Comparison of ENCODE assay signal across 31 mouse cellular contexts in genomic region chr7:78796624-78797023, GRCm38 (mm10). TPM values are rescaled to one million over a fixed set of nuclear protein-coding genes. Genes with fewer than 3 reads are reported as not detected.
A peak's percentile ranks its signal among the peaks of the same experiment; 100 is the strongest.
DNase-seq lines count a peak whose midpoint lies in the region; ATAC-seq and TF ChIP-seq lines count a peak whose summit lies in the region.
"Had no signal": no experiment of that assay in that cellular context is flagged by ENCODE, and none has a peak within 500 bp of the region (broad histone marks: within the 10 kb centered on the region; RNA-seq: fewer than 3 reads in every experiment).

No protein-coding gene starts in this region.

- no peak for DNase-seq in forebrain, embryonic 11.5 days (ENCODE audit: low spot score)
- peak; percentile 35 for DNase-seq in left cerebral cortex, adult 11 months (ENCODE audit: low spot score)
- DNase-seq in left cerebral cortex, postnatal 4 days = no peak
- no peak for DNase-seq in liver, embryonic 11.5 days (ENCODE audit: low spot score)
- no peak for DNase-seq in cerebellum, adult 2 months
- DNase-seq: adrenal gland, postnatal 25 days; cerebellum, adult 9-10 months; cerebellum, postnatal 36 days; gastrocnemius, postnatal 25 days; heart, adult 11 months; kidney, adult 18-20 months; kidney, postnatal 25 days; lung, adult 2 months; lung, postnatal 10 days; right cerebral cortex, postnatal 4 days; thymus, adult 2 months had no signal

- H3K27ac ChIP-seq in forebrain, embryonic 16.5 days (ENCODE audit: low read length) = peak overlapping the region; percentile 93
- H3K27ac ChIP-seq in forebrain, embryonic 11.5 days (ENCODE audit: low read depth, low read length) = no peak overlapping the region
- peak overlapping the region; percentile 25; the same call in 1 of the 2 replicates for H3K27ac ChIP-seq in liver, embryonic 15.5 days (replicated peaks)
- H3K27ac ChIP-seq in liver, embryonic 11.5 days (ENCODE audit: low read depth, low read length) = no peak overlapping the region
- no peak overlapping the region for H3K27ac ChIP-seq in cerebellum, adult 2 months (ENCODE audit: insufficient read depth, low read length)
- H3K27ac ChIP-seq: heart, embryonic 10.5 days; heart, embryonic 15.5 days; kidney, embryonic 15.5 days; limb, embryonic 10.5 days; limb, embryonic 15.5 days; macrophage; midbrain, embryonic 13.5 days; stomach, postnatal 0 days had no signal

- no peaks in the 10 kb centered on the region for H3K27me3 ChIP-seq in forebrain, embryonic 16.5 days (replicated peaks; ENCODE audit: control insufficient read depth, insufficient read depth, low read length)
- H3K27me3 ChIP-seq in forebrain, embryonic 11.5 days (ENCODE audit: control insufficient read depth, insufficient read depth, low read length) = no peaks in the 10 kb centered on the region
- no peaks in the 10 kb centered on the region for H3K27me3 ChIP-seq in liver, embryonic 15.5 days
- H3K27me3 ChIP-seq in liver, embryonic 11.5 days (replicated peaks; ENCODE audit: control insufficient read depth, insufficient read depth, low read length) = no peaks in the 10 kb centered on the region
- H3K27me3 ChIP-seq in cerebellum, adult 2 months (ENCODE audit: control insufficient read depth, insufficient read depth, low read length) = no peaks in the 10 kb centered on the region
- H3K27me3 ChIP-seq: kidney, embryonic 15.5 days; limb, embryonic 15.5 days; neural tube, embryonic 13.5 days had no signal

- intact Hi-C loops in left cerebral cortex, postnatal 4 days (cut with DNase I) = no loop called here

- TF ChIP-seq POLR2A in cerebellum, adult 2 months (IDR thresholded peaks at IDR 0.05; ENCODE audit: borderline replicate concordance, insufficient read depth, low read length) = no peak

- no peak overlapping the region for H3K4me3 ChIP-seq in forebrain, embryonic 16.5 days (replicated peaks; ENCODE audit: low read length)
- H3K4me3 ChIP-seq in forebrain, embryonic 11.5 days (ENCODE audit: low read depth, low read length) = no peak overlapping the region
- no peak overlapping the region for H3K4me3 ChIP-seq in liver, embryonic 15.5 days (replicated peaks)
- H3K4me3 ChIP-seq in liver, embryonic 11.5 days (ENCODE audit: low read depth, low read length) = no peak overlapping the region
- no peak overlapping the region for H3K4me3 ChIP-seq in cerebellum, adult 2 months (replicated peaks; ENCODE audit: insufficient read depth, low read depth, low read length)
- H3K4me3 ChIP-seq: heart, embryonic 10.5 days; heart, embryonic 15.5 days; kidney, embryonic 15.5 days; layer of hippocampus, adult 2 months; limb, embryonic 10.5 days; limb, embryonic 15.5 days; midbrain, embryonic 13.5 days; neural tube, embryonic 13.5 days had no signal

- H3K36me3 ChIP-seq in forebrain, embryonic 16.5 days (ENCODE audit: control insufficient read depth, insufficient read depth) = 0 out of 2 replicates have a peak, but pooled peaks cover 4% of the 10 kb centered on the region
- H3K36me3 ChIP-seq in forebrain, embryonic 11.5 days (ENCODE audit: control insufficient read depth, insufficient read depth, low read length) = no peaks in the 10 kb centered on the region; the same call in 1 of the 2 replicates
- peaks cover 12% of the 10 kb centered on the region for H3K36me3 ChIP-seq in liver, embryonic 15.5 days (replicated peaks)
- H3K36me3 ChIP-seq in liver, embryonic 11.5 days (ENCODE audit: control insufficient read depth, insufficient read depth, low read length) = no peaks in the 10 kb centered on the region

- TF ChIP-seq CTCF in cerebellum, adult 2 months (IDR thresholded peaks at IDR 0.05; ENCODE audit: borderline replicate concordance, insufficient read depth, low read depth, low read length) = no peak

- no peaks in the 10 kb centered on the region for H3K9me3 ChIP-seq in forebrain, embryonic 16.5 days (ENCODE audit: control insufficient read depth, low read length)
- no peaks in the 10 kb centered on the region for H3K9me3 ChIP-seq in forebrain, embryonic 11.5 days (ENCODE audit: control insufficient read depth, low read length)
- H3K9me3 ChIP-seq in liver, embryonic 15.5 days (replicated peaks) = no peaks in the 10 kb centered on the region
- H3K9me3 ChIP-seq in liver, embryonic 11.5 days (ENCODE audit: control insufficient read depth, low read length) = no peaks in the 10 kb centered on the region
- H3K9me3 ChIP-seq: heart, embryonic 10.5 days; heart, embryonic 15.5 days; kidney, embryonic 15.5 days; limb, embryonic 10.5 days; limb, embryonic 15.5 days; midbrain, embryonic 13.5 days; neural tube, embryonic 13.5 days had no signal

- no peak overlapping the region for H3K9ac ChIP-seq in forebrain, embryonic 16.5 days (replicated peaks; ENCODE audit: low read depth, low read length)
- H3K9ac ChIP-seq in forebrain, embryonic 11.5 days (ENCODE audit: low read length) = no peak overlapping the region
- H3K9ac ChIP-seq in liver, embryonic 15.5 days = no peak overlapping the region
- H3K9ac ChIP-seq in liver, embryonic 11.5 days (ENCODE audit: low read depth, low read length) = no peak overlapping the region
- H3K9ac ChIP-seq: heart, embryonic 15.5 days; kidney, embryonic 15.5 days; limb, embryonic 15.5 days; midbrain, embryonic 13.5 days; neural tube, embryonic 13.5 days had no signal

- 68% methylated on average over 3 of the region's 3 CpGs for WGBS in forebrain, embryonic 16.5 days
- WGBS in forebrain, embryonic 11.5 days = 90% methylated on average over 3 of the region's 3 CpGs
- 62% methylated on average over 3 of the region's 3 CpGs for WGBS in liver, embryonic 15.5 days (ENCODE audit: insufficient replicate concordance)
- WGBS in liver, embryonic 11.5 days = 91% methylated on average over 3 of the region's 3 CpGs
- 80% methylated on average over 3 of the region's 3 CpGs for WGBS in cerebellum, adult 2 months

- H3K4me1 ChIP-seq in forebrain, embryonic 16.5 days (replicated peaks; ENCODE audit: control insufficient read depth, insufficient read depth, low read length) = peaks cover 23% of the 10 kb centered on the region
- no peaks in the 10 kb centered on the region for H3K4me1 ChIP-seq in forebrain, embryonic 11.5 days (replicated peaks; ENCODE audit: control insufficient read depth, insufficient read depth, low read length)
- H3K4me1 ChIP-seq in liver, embryonic 15.5 days (replicated peaks) = peaks cover 77% of the 10 kb centered on the region
- H3K4me1 ChIP-seq in liver, embryonic 11.5 days (replicated peaks; ENCODE audit: control insufficient read depth, insufficient read depth, low read length) = peaks cover 30% of the 10 kb centered on the region
- peaks cover 6% of the 10 kb centered on the region; the same call in 1 of the 2 replicates for H3K4me1 ChIP-seq in cerebellum, adult 2 months (ENCODE audit: control insufficient read depth, insufficient read depth, low read length)
- H3K4me1 ChIP-seq: kidney, embryonic 15.5 days; limb, embryonic 10.5 days had no signal

- ATAC-seq in forebrain, embryonic 16.5 days = no peak
- ATAC-seq in forebrain, embryonic 11.5 days (replicated peaks; ENCODE audit: low FRiP score) = no peak
- ATAC-seq in liver, embryonic 15.5 days (ENCODE audit: insufficient read depth) = no peak
- ATAC-seq in liver, embryonic 11.5 days (replicated peaks; ENCODE audit: low FRiP score) = no peak
- ATAC-seq: CD4-positive, CD25-positive, alpha-beta regulatory T cell, adult 4 months; hindbrain, embryonic 16.5 days; midbrain, embryonic 13.5 days had no signal

- no peak overlapping the region for H3K4me2 ChIP-seq in forebrain, embryonic 16.5 days (ENCODE audit: low read length)
- H3K4me2 ChIP-seq in forebrain, embryonic 11.5 days (ENCODE audit: low read depth, low read length, severe bottlenecking) = no peak overlapping the region
- H3K4me2 ChIP-seq in liver, embryonic 15.5 days = no peak overlapping the region
- no peak overlapping the region for H3K4me2 ChIP-seq in liver, embryonic 11.5 days
- H3K4me2 ChIP-seq: heart, embryonic 15.5 days; kidney, embryonic 15.5 days; limb, embryonic 15.5 days; midbrain, embryonic 13.5 days; neural tube, embryonic 13.5 days had no signal

RNA-seq across cellular contexts. Expression of gene Mrpl46, which starts 13.3 kb away (rescaled TPM):
- polyA plus RNA-seq in forebrain, embryonic 16.5 days (2015; fragmentation: Nextera tagmentation; extraction: Ambion mirVana) = 51.9 and 52.9 TPM in 2 replicates
- 70.5 and 73.0 TPM in 2 replicates for polyA plus RNA-seq in forebrain, embryonic 11.5 days (2014; fragmentation: Nextera tagmentation; extraction: Ambion mirVana)
- total RNA-seq in left cerebral cortex, postnatal 4 days (2021) = 10 to 100 TPM; 23.2 to 24.6 TPM
- 39.5 and 40.5 TPM in 2 replicates for polyA plus RNA-seq in liver, embryonic 15.5 days (2015; fragmentation: Nextera tagmentation; extraction: Ambion mirVana)
- 91.9 and 95.8 TPM in 2 replicates for polyA plus RNA-seq in liver, embryonic 11.5 days (2014; fragmentation: Nextera tagmentation; extraction: Ambion mirVana)
- polyA plus RNA-seq in cerebellum, adult 2 months (2012; rRNA removed) = 46.4 and 48.3 TPM in 2 replicates

RNA-seq across cellular contexts. Expression of gene Mrps11, which starts 13.7 kb away (rescaled TPM):
- 72.7 and 73.7 TPM in 2 replicates for polyA plus RNA-seq in forebrain, embryonic 16.5 days (2015; fragmentation: Nextera tagmentation; extraction: Ambion mirVana)
- polyA plus RNA-seq in forebrain, embryonic 11.5 days (2014; fragmentation: Nextera tagmentation; extraction: Ambion mirVana) = 81.4 and 85.2 TPM in 2 replicates
- total RNA-seq in left cerebral cortex, postnatal 4 days (2021) = 10 to 100 TPM; 37.5 to 40.2 TPM
- 39.0 and 39.2 TPM in 2 replicates for polyA plus RNA-seq in liver, embryonic 15.5 days (2015; fragmentation: Nextera tagmentation; extraction: Ambion mirVana)
- polyA plus RNA-seq in liver, embryonic 11.5 days (2014; fragmentation: Nextera tagmentation; extraction: Ambion mirVana) = 89.2 and 92.4 TPM in 2 replicates
- polyA plus RNA-seq in cerebellum, adult 2 months (2012; rRNA removed) = 79.1 and 83.0 TPM in 2 replicates

RNA-seq across cellular contexts. Expression of gene Det1, which starts 50.4 kb away (rescaled TPM):
- 16.3 and 17.5 TPM in 2 replicates for polyA plus RNA-seq in forebrain, embryonic 16.5 days (2015; fragmentation: Nextera tagmentation; extraction: Ambion mirVana)
- polyA plus RNA-seq in forebrain, embryonic 11.5 days (2014; fragmentation: Nextera tagmentation; extraction: Ambion mirVana) = 24.3 and 24.8 TPM in 2 replicates
- 1 to 10 TPM; 8.2 to 8.4 TPM for total RNA-seq in left cerebral cortex, postnatal 4 days (2021)
- 6.8 TPM in 2 replicates for polyA plus RNA-seq in liver, embryonic 15.5 days (2015; fragmentation: Nextera tagmentation; extraction: Ambion mirVana)
- polyA plus RNA-seq in liver, embryonic 11.5 days (2014; fragmentation: Nextera tagmentation; extraction: Ambion mirVana) = 19.7 and 22.4 TPM in 2 replicates
- 8.5 and 9.7 TPM in 2 replicates for polyA plus RNA-seq in cerebellum, adult 2 months (2012; rRNA removed)

RNA-seq across cellular contexts. Expression of gene Ntrk3, which starts 58.8 kb away (rescaled TPM):
- polyA plus RNA-seq in forebrain, embryonic 16.5 days (2015; fragmentation: Nextera tagmentation; extraction: Ambion mirVana) = 36.0 and 37.4 TPM in 2 replicates
- 6.4 and 7.3 TPM in 2 replicates for polyA plus RNA-seq in forebrain, embryonic 11.5 days (2014; fragmentation: Nextera tagmentation; extraction: Ambion mirVana)
- 100 to 1,000 TPM; 130 to 143 TPM for total RNA-seq in left cerebral cortex, postnatal 4 days (2021)
- polyA plus RNA-seq in liver, embryonic 15.5 days (2015; fragmentation: Nextera tagmentation; extraction: Ambion mirVana) = 0.09 and 0.12 TPM in 2 replicates
- 1.1 and 2.3 TPM in 2 replicates for polyA plus RNA-seq in liver, embryonic 11.5 days (2014; fragmentation: Nextera tagmentation; extraction: Ambion mirVana)
- 91.5 and 109 TPM in 2 replicates for polyA plus RNA-seq in cerebellum, adult 2 months (2012; rRNA removed)
- total RNA-seq: megakaryocyte-erythroid progenitor cell, adult 5-6 weeks had no signal
- polyA plus RNA-seq: macrophage had no signal

Comparison
In these comparisons a context has a peak if more than half of its experiments do, and no peak if none do; other contexts are left out.
1. H3K27ac ChIP-seq: peak in forebrain, embryonic 16.5 days (single experiment) and liver, embryonic 15.5 days (single experiment); none in forebrain, embryonic 11.5 days (single experiment), liver, embryonic 11.5 days (single experiment) and cerebellum, adult 2 months (single experiment).